Mouse (Mus musculus): Measurements from ENCODE around the gene Cyp2s1. TPM values are rescaled to one million over a fixed set of nuclear protein-coding genes. Genes with fewer than 3 reads are reported as not detected.

The Cyp2s1 gene
- 28.4 and 30.1 TPM in 2 replicates for polyA plus RNA-seq (2012; rRNA removed)

DNA sequence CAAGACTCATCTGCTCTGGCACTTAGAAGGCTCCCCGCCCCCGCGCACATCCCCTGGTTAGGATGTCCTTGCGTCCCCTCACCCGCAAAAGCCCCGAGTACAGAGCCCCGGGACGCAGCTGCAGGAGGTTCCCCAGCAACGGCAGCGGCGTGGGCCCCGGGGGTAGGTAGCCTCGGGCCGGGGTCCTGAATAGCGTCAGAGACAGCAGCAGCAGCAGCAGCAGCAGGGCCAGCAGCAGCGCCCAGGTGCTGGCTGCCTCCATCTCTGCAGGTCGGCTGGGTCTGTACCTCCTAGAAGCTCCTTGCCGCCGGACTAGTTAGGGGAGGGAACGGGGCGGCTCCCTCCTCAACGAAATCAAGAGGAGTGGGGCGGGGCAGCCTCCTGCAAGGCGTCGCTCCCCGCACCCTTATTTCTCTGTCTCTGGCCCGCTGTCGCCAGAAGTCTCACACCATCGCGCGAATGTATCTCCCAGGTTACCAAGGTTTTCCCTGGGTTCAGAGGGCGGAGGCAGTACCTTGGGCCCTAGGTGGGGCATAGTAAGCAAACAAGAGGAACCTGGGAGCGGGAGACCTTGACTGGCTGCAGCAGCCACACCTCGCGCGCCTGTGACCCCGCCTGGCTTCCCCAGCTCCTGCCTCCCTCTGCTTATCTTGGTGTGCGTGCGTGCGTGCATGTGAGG lies at the start of gene Cyp2s1:
TSS of gene Cyp2s1 (minus strand) at position 673 of the 679 bp plus-strand sequence.
- no peak for DNase-seq (ENCODE audit: low spot score)

DNA sequence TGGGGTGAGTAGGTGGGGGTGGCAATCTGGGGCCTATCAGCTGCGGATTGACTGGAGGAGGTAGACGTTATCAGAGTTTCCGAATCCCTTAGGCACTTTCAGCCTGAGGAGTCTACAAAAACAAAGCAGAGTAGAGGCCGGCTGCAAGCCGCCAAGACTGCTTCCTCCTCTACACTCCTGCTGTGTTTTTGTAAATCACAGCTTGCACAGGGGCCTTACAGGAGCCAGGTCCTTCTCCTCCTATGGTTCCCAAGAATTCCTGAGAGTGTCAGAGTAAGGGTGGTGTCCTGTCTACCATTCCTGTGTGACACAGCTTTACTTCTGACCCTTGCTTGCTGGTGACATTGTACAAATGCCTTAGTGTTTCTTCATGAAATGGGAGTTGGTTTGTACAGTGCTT lies 48.1 kb upstream of the Cyp2s1 start:
- DNase-seq (ENCODE audit: low spot score): no peak

DNA sequence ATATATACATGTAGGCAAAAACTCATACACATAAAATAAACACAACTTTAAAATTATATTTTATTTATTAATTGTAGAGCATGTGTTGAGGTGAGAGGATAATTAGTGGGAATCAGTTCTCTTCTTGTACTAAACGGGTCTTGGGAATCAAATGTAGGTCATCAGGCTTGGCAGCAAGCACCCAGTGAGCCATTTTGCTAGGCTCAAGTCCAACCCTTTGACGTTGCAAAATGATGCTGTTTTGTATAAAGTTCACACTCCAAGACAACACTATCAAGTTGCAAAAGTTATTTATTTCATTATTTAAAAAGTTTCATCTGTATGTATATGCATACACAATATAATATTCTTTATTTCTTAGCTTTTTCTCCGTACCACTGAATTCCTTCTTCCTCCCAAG lies 47.0 kb upstream of the Cyp2s1 start:
- no peak for DNase-seq (ENCODE audit: low spot score)

DNA sequence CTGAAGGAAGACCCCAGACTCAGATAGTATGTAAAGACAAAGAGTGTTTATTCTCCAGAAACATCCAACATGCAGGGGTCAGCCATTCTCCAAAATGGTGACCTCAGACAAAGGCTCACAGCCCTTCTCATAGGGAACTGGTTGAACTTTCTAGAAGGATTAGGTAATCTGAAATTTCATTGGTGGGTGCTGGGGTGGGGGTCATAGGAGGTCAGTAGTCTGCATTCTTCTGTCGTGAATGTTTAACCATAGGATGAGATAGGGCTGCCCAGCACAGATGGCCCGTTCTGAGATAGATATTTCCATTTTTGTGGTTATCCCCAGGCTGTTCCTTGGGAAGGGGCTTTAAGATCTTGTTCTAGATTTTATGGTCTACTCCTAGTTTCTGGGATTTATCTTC lies 45.7 kb upstream of the Cyp2s1 start:
- DNase-seq (ENCODE audit: low spot score): no peak

DNA sequence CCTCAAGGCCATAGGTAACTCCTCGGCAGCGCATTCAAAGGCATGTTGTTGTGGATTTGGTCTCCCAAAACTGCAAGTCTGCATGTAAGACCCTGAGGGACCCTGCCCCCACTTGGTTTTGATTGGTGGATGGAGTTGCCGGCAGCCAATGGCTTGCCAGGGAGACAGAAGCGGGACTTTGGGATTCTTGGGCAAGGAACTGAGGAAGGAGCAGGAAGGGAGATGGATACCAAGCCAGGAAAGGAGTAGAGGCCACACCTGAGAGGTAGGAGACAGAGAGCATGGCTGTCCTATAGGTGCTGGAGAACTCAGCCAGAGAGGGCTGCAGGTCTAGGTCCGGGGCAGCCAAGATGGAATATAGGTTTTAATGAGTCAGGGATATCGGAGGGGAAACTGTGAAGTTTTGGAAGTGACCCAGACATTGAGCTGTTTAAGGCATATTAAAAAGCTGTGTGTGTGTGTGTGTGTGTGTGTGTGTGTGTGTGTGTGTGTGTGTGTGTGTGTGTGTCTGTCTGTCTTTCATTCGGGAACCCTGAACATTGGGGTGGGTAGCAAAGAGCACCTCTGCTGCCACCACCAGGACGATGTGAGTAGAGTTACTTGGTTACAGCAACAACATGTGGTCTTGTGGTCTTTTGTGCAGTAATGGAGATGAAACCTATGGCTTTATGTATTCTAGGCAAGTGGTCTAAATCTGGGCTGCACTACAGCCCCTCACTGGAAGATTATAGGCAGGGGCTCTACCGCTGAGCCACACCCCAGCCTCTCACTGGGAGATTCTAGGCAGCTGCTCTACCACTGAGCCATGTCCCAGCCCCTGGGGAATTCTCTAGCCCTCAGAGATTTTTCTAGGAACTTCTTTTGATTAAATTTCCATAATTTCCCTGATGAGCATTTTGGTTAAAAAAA lies 43.5 kb upstream of the Cyp2s1 start:
- no peak for DNase-seq (ENCODE audit: low spot score)

DNA sequence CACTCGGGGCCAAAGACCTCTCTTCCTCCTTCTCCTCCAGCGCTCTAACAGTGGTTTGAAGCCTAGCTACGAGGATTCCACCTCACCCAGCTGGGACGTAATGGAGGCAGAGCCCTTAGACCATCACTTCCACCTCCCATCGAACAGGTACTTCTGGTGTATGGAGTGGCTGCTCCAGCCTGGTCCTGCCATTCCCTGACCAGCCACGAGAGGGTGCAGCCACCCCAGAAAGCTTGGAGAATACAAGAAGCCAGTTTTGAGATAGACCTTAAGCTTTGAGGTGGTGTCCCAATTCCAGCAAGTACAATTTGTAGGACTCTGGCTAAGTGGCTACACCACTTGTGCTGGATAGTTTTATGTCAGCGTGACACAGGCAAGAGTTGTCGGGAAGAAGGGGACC lies 38.4 kb upstream of the Cyp2s1 start:
- DNase-seq (ENCODE audit: low spot score): peak; percentile 51

DNA sequence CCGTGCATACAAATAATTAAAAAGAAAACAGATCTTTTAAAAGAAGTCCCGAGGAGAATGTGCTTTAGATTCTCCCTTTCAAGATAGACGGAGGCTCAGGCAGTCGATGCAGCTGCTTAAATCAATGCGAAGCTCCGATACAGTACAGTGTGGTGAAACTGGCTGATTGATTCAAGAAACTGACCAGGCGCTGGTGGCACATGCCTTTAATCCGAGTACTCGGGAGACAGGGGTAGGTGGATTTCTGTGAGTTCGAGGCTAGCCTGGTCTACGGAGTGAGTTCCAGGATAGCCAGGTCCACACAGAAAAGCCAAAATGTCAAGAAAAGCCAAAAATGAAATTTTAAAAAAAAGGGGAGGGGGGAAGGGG lies 31.7 kb upstream of the Cyp2s1 start:
- DNase-seq (ENCODE audit: low spot score): no peak

DNA sequence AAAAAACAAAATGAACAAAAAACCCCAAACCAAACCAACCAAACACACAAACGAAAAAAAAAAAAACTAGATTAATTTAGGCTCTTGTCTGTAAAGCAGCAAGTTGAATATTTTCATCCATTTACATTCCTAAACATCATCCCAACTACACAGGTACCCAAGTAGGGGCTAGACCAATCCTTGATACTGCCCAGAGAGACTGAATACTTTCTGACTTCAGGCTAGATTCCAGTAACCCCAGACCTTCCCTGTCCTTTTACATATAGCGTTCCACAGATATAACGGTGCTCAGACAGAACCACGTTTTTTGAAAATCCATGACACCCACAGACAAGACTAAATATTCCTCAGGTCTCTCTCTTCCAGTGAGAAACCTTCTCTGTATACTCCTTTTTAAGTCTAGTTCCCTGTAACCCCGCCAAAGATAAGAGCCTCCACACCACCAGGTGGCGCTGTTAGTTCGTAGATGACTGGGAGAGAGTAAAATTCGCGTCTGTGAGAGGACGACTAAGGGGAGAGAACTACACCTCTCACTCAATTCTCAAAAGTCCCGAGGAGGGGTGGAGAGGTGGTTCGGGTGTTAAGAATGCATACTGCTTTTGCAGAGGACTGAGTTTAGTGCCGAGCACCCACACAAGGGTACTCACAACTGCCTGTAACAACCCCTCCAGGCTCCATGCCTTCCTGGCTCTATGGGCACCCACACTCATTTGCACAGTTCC lies 31.2 kb upstream of the Cyp2s1 start:
- DNase-seq (ENCODE audit: low spot score): peak; percentile 76

DNA sequence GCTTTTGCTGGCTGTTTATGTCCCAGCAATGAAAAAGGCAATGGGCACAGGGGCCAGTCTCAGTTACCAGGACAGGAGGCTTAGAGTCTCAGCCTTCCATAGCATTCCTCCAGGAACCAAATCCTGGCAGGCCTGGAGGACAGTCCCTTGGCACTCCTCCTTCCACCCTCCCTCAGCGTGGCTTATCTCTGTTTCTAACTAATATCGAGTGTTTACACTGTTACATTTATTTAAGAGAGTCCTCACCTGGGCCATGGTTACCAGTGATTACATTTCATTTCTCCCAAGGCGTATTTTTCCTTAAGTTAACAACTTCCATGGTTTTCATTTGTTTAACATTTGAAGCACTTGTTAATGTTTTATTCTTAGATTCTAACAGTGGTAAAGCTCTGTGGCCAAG lies 28.2 kb upstream of the Cyp2s1 start:
- no peak for DNase-seq (ENCODE audit: low spot score)

DNA sequence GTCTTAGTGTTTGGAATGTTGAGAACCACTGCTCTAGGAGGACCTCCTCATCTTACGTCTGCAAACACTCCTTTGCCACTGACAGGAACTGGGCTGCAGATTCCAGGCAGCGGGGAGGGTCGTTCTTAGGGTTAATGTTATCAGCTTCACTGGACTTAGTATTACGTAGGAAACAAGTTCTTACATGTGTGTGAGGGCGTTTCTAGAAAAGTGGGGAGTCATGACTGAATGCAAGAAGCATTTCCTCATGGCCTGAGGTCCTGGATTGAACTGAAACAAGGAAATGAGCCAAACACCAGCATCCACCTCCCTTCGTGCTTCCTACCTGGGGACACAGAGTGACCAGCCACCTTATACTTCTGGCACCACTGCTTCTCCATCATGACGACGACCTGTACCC lies 27.7 kb upstream of the Cyp2s1 start:
- no peak for DNase-seq (ENCODE audit: low spot score)

DNA sequence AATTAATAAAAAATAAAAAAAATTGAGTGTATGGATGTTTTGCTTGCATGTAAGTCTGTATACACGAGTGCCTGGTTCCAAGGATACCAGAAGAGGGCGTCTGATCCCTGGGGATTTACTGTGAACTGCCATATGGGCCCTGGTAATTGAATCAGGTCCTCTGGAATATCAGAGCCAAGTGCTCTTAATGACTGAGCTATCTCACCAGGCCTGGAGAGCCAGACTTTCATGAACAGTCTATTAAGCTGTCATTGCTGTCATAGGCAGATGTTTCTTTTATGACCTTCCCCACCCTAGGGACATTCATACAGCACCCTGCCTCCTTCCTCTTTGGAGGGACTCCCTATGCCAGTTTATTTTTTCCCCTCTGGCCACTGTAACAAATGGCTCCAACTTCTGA lies 26.8 kb upstream of the Cyp2s1 start:
- DNase-seq (ENCODE audit: low spot score): no peak

DNA sequence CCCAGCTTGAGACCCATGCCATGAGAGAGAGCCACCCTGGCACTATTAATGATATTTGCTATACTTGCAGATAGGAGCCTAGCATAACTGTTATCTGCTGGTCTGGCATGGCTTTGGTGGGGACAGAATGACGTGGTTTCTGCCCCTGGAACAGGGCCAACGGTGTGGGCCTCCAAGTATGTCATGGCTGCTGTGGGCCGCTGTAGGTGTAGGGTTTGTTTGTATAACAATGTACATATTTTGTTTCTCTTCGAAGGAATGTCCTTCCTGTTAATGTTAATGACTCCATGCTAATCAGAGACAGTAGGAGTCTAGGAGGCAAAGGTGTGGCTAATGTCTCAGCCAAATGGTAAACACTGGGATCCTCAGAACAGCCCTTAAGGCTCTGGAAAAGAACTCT lies 24.2 kb upstream of the Cyp2s1 start:
- DNase-seq (ENCODE audit: low spot score): no peak

DNA sequence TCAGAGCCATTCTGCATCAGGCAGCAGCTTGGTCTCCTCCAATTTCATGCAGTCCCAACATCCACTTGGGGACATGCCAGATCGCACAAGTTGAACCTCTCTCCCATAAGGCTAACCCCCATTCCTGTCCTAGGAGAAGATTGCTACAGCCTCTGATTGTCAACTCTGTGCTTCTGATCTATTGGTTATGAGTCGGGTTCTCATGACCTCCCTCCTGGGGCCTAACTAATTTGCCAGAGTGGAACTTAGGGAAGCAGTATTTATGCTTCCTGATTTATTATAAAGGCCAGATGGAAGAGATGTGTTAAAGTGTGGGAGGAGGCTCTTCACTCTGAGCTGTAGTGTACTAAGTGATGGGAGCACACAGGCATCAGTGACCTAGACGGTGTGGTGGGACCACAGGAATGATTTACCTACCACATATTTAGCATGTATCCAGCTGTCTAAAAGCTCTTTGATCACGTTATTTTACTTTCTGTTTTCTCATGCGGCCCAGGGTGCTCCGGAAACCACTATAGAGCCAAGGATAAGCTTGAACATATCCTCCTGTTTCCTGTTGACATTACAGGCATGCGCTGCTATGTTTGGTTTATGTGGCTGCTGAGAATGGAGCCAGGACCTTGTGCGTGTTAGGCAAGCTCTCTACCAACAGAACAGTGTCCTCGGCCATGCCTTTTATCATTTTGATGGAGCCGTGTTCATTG lies 18.6 kb upstream of the Cyp2s1 start:
- DNase-seq (ENCODE audit: low spot score): no peak

DNA sequence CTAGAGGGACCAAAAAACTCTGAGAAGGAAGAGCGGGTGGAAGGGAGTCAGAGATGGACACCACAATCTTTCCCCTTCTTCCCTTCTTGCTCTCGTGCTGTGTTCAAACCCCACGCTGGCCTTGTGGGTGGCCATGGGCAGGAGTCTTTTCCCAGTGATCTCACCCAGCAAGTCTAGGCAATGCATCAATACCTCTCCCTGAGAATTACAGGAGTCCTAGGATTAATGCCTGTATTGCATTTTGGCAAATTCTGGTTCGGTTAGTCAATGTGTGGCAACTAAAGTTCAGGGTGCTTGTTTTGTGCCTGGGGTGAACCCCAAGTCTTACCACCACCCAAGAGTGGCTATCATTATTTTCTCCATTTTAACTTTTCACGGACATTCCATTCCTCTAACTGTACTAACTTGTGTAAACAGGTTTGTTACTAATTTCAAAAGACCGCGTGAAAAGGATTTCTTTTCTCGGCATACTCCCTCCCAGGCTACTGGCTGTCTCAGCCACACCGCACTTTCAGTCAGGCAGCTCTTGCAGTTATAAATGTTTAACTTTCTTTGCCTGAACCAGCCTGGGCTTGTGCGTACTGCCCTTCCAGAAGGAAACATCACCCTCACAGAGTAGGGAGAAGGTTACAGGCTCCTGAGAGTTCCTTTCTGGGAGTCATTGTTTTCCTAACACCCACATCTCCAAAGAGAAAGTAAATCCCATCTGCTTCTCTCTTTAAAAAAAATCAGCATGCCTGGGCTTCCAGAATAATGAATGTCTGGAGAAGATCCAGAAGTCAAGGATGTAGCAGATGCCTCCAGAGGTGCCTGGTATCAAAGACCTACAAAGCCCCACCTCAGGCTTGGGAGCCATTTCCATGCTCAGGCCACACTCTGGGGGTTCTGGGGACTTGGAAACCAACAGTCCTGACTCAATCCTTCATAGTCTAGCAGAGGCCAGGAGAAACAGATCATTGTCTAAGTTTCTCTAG lies 15.1 kb upstream of the Cyp2s1 start:
- DNase-seq (ENCODE audit: low spot score): no peak

DNA sequence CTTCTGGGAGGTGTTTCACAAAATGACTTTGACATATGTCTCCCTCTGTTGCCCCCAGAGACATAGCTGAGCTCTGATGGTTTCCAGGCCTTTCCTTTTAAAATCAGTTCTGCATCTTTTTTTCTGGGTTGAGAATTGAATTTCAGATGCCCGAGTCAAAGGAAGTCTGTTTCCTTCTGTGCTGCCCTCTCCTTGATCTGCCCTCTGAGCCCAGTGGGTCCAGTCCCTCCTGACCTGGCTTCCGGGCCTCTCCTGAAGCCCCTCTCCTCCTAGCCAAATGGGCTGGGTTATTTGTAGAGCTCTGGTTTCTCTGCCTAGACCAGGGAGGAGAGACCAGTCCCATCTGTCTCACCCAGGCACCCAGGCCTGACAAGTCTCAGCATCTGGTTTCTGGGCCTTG lies 13.5 kb upstream of the Cyp2s1 start:
- no peak for DNase-seq (ENCODE audit: low spot score)

DNA sequence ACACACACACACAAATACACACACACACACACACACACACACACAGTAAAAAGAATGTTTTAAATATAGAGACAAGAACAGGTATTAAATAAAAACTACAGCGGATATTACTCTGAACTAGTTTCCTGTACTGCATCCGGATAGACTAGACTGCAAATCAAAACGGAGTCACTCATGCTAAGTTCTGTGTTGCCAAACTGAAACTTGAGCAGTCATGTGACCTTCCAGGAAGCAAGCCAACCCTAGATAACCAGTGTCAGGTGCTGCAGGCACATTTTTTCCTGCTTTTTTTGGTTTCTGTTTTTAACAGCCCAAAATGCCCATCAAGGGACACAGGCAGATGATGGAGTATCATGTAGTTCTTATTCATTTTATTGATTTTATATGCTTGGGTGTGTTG lies 10.5 kb upstream of the Cyp2s1 start:
- DNase-seq (ENCODE audit: low spot score): no peak

DNA sequence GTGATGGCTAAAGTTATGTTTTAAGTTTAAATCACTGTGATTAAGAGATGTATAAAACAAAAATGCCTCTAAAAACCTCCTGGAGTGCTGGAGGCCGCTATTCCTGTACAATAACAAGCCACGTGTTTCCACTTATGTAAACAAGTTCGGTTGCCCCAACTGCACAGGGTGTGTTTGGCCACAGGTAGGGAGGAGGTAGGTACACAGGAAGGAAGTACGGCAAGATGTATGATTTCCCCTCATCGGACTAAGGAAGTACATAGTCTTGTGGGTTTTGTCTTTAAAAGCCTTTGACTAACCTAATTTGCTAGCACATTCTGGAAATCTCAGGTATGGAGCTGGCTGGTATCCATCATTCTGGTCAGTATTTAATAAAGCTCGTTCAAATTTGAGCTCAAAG lies 9.3 kb upstream of the Cyp2s1 start:
- DNase-seq (ENCODE audit: low spot score): no peak

DNA sequence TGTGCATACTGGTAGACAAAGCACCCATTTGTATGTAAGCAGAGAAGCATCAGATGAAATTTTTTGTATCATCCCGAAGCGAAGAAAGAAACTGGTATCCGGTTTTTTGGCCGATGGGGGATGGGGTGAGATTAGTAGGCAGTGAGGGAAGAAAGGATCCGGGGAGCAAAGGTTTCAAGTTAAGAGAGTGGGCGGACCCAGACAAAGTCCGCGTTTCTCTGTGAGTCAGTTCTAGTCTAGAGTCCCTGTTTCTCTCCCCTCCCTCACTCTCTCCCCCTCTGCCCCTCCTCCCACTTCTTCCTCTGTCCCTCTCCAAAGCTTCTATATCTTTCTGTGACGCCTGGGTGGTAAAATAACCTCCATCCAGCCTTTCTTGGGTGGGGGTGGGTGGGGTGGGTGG lies 8.3 kb upstream of the Cyp2s1 start:
- no peak for DNase-seq (ENCODE audit: low spot score)

DNA sequence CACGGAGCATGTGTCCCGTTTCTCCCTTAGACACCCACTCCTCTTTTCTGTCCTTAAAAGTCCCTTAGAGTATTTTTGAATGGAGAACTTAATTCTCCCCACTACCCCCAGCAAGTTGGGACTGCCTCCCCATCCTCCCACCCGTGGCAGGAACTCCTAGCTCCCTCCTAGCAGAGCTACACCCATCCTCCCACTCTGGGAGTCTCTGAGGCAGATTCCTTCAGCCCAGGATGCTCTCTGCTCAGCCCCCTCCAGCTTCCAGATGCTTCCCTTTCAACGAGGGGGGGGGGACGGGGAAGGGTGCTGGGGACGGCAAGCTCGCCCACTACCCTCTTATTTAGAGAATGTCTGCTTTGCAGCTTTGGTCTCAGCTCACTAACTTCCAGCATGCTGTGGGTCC lies 1.1 kb downstream of the Cyp2s1 start:
- no peak for DNase-seq (ENCODE audit: low spot score)

DNA sequence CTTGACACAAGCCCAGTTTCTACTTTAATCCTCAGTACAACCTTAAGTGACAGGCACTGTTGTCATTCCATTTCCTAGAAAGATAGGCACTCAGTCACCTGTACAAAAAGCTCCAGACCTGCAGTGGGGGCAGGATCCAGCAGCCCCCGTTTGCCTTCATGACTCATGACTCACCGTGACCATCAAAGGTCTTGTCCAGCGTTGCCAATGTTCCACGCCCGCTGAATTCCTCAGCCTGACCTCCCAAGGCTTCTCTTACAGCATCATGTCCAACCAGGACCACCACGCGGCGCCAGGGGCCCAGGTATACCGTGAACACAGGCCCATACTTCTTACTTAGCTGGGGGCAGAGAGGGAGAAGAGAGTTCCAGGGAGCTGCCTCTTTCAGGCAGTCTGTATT lies 2.0 kb downstream of the Cyp2s1 start:
- no peak for DNase-seq (ENCODE audit: low spot score)

DNA sequence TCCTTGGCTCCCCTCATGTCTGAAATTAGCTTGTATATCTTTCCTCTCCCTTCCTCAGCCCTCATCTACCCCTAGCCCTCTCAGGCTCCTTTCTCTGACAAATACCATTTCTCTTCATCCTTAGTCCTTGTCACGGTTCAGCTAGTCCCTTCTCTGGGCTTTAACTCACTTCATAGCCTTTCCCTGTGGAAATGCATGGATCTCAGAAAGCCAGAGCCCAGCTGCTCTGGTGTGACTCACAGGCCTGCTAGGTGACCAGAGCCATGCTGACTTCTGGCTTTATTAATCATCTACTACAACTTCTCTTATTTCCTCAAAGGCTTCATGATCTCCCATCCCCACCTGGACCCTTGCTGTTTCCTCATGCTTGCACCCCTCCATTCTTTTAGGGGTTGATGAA lies 4.5 kb downstream of the Cyp2s1 start:
- DNase-seq (ENCODE audit: low spot score): no peak

All from urinary bladder, adult 2 months (tissue).